Mouse (Mus musculus) gonadal fat pad, adult 2 months (tissue): ENCODE measurements around the gene Csnk1g2. TPM values are rescaled to one million over a fixed set of nuclear protein-coding genes. Genes with fewer than 3 reads are reported as not detected.
"Not testable (repeated sequence)": the region's sequence is repeated elsewhere in the genome, so short reads cannot be mapped to it uniquely, and the experiment has no call there.

Experiments
- DNase-seq: peaks from one replicate; pipeline ENCODE4 v3.0.0-alpha.2; 2012; ENCODE audit warnings: low read depth
- polyA plus RNA-seq: library from polyadenylated mRNA; depleted of rRNA; stranded (reverse); fragments of >200 nt; gene quantifications from 2 replicates; pipeline ENCODE4 v1.2.3, GENCODE M21; 2012

Csnk1g2 gene
- polyA plus RNA-seq, 1 experiment = 228 TPM

DNA sequence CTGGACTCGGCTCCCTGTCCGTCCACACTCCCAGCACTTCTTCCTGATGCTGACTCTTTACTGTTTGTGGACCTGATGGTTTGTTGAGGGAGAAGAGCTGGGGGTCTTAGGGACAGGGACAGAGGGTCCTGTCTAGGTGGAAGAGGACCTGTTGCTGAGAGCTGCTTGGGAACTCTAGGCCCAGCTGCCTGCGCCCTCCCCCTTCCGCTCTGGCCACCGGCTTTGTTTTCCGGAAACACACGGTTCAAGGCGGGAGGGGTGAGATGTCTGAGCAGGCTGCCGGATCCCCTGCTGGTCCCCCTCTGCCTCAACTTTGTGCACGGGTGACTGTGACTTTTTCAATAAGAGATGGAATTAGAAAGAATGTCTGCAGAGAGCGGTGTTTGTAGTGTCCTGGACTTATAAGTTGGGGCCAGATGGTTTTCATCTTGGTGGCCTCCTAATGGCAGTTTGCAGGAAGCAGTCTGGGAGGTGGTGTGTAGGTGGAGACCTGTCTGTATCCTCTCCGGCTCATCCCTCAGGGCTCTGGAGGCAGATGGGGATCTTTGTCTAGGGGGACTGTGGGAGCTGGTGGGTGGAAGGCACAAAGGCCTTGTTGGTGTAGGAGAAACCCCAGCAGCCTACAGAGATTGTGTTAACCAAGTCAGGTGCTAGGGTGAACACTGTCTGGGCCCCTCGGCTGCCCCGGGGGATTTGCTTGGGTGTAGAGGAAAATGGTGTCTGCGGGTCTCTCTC is 986 bp downstream of the Csnk1g2 start:
- no peak for DNase-seq

DNA sequence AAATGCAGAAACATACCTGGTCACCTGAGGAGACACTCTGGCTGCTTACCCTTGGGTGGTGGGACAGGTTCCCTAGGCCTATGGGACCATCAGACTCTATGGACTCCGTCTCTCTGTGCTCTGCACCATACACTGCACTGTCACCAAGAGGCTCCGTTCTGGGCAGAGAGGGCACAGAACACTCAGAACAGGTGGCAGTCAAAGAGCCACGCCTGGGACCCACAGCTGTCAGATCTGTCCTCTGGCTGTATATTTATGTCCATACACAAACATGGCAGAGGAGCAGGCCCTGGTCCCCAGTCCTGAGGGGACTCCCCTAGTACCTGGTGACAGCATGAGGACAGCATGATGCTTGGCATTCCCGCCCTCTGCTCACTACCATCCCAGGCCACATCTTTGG is 3.1 kb downstream of the Csnk1g2 start:
- DNase-seq = no peak

DNA sequence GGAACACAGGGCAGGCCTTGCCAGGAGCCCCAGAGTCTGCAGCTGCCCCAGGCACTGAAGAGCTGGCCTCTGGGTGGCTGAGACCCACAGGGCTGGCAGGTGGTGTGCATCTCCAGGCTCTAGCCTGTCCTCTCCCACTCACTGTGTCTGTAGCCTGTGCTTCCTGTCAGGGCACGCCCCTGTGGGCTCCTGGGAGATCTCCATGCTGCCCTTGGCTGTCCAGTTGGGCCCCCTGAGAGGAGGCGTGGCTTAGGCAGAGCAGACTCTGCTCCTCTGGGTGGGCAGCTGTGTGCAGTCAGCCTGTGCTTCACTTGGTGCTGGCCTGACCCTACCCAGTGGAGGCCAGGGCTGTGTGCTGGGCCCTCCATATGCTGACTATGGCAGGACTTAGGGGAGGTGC is 5.0 kb downstream of the Csnk1g2 start:
- DNase-seq = no peak

- DNase-seq = no peak
Measured at GRCm38 (mm10) chr10:80628925-80629324, 6.3 kb downstream of the Csnk1g2 start.

DNA sequence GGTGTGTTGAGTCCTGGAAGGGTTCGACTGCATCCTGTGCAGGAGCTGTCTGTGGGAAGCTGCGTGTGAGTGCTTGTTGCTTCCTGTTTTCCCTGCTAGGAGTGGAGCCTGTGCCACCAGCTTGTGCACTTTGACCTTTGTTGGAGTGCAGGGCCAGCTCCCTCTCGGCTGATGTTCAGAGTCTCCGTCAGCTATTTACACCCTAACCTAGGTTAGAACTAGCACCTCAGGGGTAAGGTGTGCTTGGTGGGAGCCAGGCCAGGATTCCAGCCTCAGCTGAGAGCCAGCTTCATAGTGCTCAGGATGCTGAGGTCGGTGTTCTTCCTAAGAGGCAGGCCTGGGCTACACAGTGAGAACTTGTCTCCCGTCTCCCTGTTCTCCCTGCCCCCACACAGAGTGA is 12.7 kb downstream of the Csnk1g2 start:
- no peak for DNase-seq

GRCm38 (mm10) chr10:80646936-80647335 is 24.3 kb downstream of the Csnk1g2 start:
- DNase-seq = no peak

- DNase-seq = not testable (repeated sequence)
Measured at GRCm38 (mm10) chr10:80649910-80650309, 27.3 kb downstream of the Csnk1g2 start.

GRCm38 (mm10) chr10:80650392-80650791 is 27.8 kb downstream of the Csnk1g2 start:
- DNase-seq = no peak

DNA sequence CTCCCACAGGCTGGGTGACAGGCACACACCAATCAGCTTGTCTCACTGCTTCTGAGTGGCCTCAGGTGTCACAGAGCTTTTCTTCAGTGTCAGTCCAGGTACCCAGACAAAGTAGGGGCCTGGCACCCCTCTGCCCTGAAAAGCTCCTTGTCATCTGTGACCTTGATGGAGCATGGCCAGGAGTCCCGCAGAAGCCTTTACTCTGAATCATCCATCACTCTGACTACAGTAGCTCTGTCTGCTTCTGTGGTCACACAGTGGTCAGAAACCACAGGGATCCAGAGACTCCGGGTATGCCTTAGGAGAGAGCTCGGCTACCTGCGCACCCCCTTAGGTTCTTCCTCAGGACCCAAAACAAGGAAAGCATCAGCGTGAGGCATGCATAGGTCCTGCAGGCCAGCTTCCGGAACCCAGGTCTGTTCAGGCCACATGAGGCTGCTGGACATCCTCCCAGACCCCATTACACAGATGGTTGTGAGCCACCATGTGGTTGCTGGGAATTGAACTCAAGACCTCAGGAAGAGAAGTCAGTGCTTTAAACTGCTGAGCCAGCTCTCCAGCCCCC is 30.6 kb downstream of the Csnk1g2 start:
- no peak for DNase-seq

DNA sequence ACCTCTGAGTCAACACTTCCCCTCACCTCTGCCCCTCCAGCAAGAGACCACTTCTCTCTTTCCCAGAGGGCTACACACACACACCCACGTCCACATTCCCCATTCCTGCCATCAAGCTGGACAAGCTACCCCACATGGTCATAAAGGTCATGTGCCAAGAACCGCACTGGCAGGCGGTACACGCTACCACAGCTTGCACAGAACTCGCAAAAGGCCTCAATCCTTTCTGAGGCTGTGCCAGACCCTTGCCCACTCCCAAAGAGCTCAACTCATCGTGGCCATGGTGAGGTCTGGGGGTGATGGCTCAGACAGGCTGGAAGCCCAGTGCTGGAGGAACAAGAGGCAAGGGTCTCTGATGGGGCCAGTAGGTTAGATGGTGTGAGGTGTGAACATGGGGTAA is 32.2 kb downstream of the Csnk1g2 start:
- no peak for DNase-seq

DNA sequence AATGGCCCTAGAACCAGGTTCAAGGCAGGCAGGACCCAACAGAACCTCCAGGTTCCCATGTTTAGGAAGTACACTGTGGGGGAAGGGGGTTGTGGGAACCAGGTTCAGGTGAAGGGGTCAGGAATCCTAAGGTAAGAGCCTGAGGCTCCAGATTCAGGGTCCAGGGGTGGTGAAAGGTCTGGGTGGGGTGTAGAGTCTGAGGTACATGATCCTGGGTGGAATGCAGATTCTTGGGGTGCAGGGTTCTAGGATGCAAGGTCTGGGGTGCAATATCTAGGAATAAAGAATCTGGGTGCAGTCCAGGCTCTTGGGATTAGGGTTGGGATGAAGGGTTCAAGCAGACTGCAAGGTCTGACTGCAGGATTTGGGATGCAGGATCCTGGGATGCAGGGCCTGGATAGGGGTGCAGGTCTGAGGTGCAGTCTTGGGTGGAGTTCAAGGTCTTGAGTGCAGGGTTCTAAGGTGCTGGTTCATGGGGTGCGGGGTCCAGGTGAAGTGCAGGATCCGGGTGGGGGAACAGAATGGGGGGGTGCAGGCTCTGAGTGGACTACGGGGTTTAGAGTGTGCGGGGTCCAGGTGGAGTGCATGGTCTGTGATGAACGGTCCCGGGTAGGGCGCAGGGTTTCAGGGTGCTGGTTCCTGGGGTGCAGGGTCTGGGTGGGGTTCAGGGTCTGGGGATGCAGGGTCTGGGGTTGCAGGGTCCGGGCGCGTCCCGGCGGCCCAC is 32.9 kb downstream of the Csnk1g2 start:
- DNase-seq = no peak

GRCm38 (mm10) chr10:80656130-80656862 is 33.7 kb downstream of the Csnk1g2 start:
- no peak for DNase-seq

DNA sequence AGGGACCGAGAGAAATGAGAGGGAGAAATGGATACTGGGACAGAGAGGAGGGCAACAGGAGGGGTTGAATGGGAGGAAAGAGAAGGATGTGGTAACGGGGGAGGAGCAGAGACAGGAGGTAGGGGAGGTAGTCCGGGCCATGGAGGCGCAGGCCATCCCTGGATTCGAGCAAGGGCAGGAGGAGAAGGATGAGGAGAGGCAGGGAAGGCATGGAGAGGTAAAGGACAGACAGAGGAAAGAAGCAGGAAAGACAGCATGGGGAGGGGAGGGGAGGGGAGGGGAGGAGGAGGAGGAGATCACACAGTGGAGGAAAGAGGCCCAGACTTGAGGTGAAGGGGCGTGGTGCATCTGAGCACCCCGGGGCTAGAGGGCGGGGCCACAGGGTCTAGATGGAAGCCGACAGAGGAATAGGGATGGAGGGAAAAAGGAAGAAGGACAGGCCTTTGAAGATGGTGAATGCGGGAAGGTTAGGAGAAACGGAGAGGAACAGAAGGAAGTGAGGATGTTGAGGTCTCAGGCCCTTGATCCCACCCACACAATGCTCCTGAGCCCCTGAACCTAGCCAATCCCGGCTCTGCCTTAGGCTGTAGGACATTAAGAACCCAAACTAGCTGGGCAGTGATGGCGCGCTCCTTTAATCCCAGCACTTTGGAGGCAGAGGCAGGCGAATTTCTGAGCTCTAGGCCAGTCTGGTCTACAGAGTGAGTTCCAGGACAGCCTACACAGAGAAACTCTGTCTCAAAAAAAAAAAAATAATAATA is 34.4 kb downstream of the Csnk1g2 start, which contains the start of gene Btbd2:
Btbd2 (minus strand) TSS at position 209 of the 761 bp plus-strand sequence.
- no peak for DNase-seq

GRCm38 (mm10) chr10:80658194-80658840 is 35.7 kb downstream of the Csnk1g2 start:
- no peak for DNase-seq

GRCm38 (mm10) chr10:80658841-80659202 is 36.2 kb downstream of the Csnk1g2 start:
- DNase-seq = no peak

DNA sequence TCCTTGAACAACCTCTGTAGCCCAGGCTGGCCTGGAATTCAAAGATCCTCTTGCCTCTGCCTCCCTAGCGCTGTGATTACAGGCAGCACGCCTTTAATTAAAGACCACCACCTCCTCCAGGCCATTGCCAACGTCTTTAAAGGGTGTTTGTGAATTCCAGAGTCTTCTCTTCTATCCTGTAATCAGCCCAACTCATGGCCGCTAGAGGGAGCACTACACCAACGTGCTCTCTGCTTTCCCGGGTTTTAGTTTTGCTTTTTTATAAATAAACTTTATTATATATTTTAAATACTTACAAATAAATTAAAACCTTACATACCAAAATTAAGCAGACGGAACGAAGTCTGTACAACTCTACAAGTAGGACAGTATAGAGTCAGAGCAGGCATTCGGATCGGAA is 36.6 kb downstream of the Csnk1g2 start:
- DNase-seq = no peak

DNA sequence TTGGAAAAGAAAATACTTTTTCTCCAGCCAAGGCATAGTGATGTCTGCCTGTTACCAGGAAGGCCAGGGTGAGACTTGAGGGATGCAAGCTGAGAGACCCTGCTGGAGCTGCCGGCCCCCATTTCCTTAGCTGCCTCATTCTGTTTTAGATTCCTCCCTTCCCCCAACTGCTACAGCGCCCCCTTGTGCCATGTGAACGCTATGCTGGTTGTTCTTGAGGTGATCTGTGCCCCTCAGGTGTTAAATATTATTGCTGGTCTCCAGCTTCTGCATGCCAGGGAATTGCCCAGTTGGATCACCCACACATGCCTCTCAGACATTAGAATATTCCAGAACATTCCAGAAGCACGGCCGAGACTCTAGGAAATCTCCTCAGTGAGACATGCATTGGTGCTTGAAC is 38.5 kb downstream of the Csnk1g2 start:
- no peak for DNase-seq

GRCm38 (mm10) chr10:80663485-80664196 is 41.0 kb downstream of the Csnk1g2 start:
- no peak for DNase-seq

DNA sequence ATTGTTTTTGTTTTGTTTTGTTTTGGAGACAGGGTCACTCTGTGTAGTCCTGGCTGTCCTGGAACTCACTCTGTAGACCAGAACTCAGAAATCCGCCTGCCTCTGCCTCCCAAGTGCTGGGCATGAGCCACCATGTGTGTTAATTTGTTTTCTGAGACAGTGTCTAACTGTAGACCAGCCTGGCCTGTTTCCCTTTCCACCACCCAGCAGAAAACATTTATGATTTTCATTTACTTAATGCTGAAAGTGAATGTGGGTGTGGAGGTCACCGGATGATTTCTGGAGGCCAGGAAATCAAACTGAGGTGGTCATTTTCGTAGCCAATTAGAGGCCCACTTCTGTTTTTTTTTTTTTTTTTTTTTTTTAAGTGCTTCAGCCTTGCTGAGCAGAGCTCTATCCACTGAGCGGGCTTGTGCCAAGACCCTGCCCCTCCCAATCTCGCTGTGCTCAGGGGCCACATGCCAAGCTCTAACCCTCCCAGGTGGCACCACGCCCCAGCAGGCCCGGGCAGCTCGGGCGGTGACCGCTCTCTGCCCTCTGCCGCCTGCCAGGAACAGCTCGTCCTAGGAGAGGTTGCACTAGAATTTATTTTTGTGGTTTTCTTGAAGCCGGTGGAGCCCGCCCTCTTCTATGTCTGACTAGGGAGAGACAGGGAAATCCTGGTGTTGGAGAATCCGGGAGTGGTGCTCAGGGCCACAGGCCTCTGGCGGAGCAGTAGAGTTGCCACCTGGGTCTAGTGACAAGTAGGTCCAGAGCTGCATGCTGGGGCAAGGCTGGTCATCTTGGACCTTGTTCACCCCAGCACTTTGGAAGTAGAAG is 41.8 kb downstream of the Csnk1g2 start:
- no peak for DNase-seq

- no peak for DNase-seq
Measured at GRCm38 (mm10) chr10:80665016-80665380, 42.4 kb downstream of the Csnk1g2 start.
